Mouse (Mus musculus) midbrain, postnatal 0 days (tissue): Measurements from ENCODE around the gene Kpna6. TPM values are rescaled to one million over a fixed set of nuclear protein-coding genes. Genes with fewer than 3 reads are reported as not detected.

Experiments
- ATAC-seq: fragments of 200-750 bp; cut with Nextera tagmentation; 2 replicates; pipeline ENCODE4 v1.8.0; 2017; ENCODE audit warnings: moderate number of reproducible peaks, mild to moderate bottlenecking, moderate TSS enrichment, moderate library complexity; ENCODE audit not compliant: low FRiP score
- DNase-seq: peaks from one replicate; pipeline ENCODE4 v3.0.0-alpha.2; 2015; ENCODE audit warnings: low spot score
- H3K27ac ChIP-seq: fragments of 300-500 bp; sonication (generic); 2 replicates; pipeline ENCODE4 v1.5.1; 2014; ENCODE audit warnings: low read depth, mild to moderate bottlenecking, low read length, mixed read lengths
- H3K27me3 ChIP-seq: fragments of 300-500 bp; sonication (generic); 2 replicates; pipeline ENCODE4 v1.6.1; 2014; ENCODE audit warnings: low read length, control low read depth, mixed read lengths; ENCODE audit not compliant: insufficient read depth
- H3K36me3 ChIP-seq: fragments of 300-500 bp; sonication (generic); 2 replicates; pipeline ENCODE4 v1.6.1; 2014; ENCODE audit warnings: low read length, control low read depth, mixed read lengths; ENCODE audit not compliant: insufficient read depth
- H3K4me1 ChIP-seq: fragments of 300-500 bp; sonication (generic); 2 replicates; pipeline ENCODE4 v1.6.1; 2014; ENCODE audit warnings: mild to moderate bottlenecking, control low read depth, antibody characterized with exemption, low read length, mixed read lengths; ENCODE audit not compliant: insufficient read depth
- H3K4me2 ChIP-seq: fragments of 300-500 bp; sonication (generic); 2 replicates; pipeline ENCODE4 v1.6.1; 2014; ENCODE audit warnings: low read depth, mild to moderate bottlenecking, low read length, mixed read lengths; ENCODE audit not compliant: poor library complexity, severe bottlenecking
- H3K4me3 ChIP-seq: fragments of 300-500 bp; sonication (generic); 2 replicates; pipeline ENCODE4 v1.5.1; 2014; ENCODE audit warnings: low read depth, mild to moderate bottlenecking, low read length, moderate library complexity
- H3K9ac ChIP-seq: fragments of 300-500 bp; sonication (generic); replicated peaks from 2 replicates; pipeline ENCODE4 v1.6.1; 2014; ENCODE audit warnings: mild to moderate bottlenecking, low read length, moderate library complexity, mixed read lengths; ENCODE audit not compliant: poor library complexity, severe bottlenecking
- H3K9me3 ChIP-seq: fragments of 300-500 bp; sonication (generic); 2 replicates; pipeline ENCODE4 v1.6.1; 2016; ENCODE audit warnings: low read length, control low read depth
- CTCF ChIP-seq: IDR thresholded peaks from 2 replicates; pipeline ENCODE4 v1.5.1; 2016; ENCODE audit warnings: antibody characterized with exemption, mild to moderate bottlenecking
- WGBS: fragments of 180-500 bp; shearing (Covaris S2); extraction: QIAGEN DNeasy Blood & Tissue Kit; methylation state at CpG from one replicate; pipeline ENCODE4 v1.1.7; 2014; 5-methylcytosine and 5-hydroxymethylcytosine counted together
- polyA plus RNA-seq: library from polyadenylated mRNA; unstranded; fragments of >200 nt; fragmentation: Nextera tagmentation; extraction: Ambion mirVana; gene quantifications from 2 replicates; pipeline ENCODE4 v1.2.1, GENCODE M21; 2015
- total RNA-seq: library from RNA; depleted of rRNA; stranded (reverse); fragments of >200 nt; gene quantifications from 2 replicates; pipeline ENCODE4 v1.2.3, GENCODE M21; 2014

Gene Kpna6
- total and polyA plus RNA-seq, 2 experiments from 2014 or later: 14.9 to 65.3 TPM

- Histone ChIP-seq H3K4me3 (peak overlapping the region; percentile 69), H3K4me1 (peaks cover 6% of the 10 kb centered on the region), H3K4me2 (peak overlapping the region; percentile 65), H3K9ac (peak overlapping the region; percentile 74), H3K9me3 (no peaks in the 10 kb centered on the region), H3K27ac (peak overlapping the region; percentile 93), H3K36me3 (peaks cover 21% of the 10 kb centered on the region), H3K27me3 (no peaks in the 10 kb centered on the region)
- ATAC-seq (no peak), DNase-seq (no peak)
- TF ChIP-seq CTCF: no peak
- WGBS: 21% methylated on average over 6 of the region's 6 CpGs
Observed at GRCm38 (mm10) chr4:129695815-129696157, 23.2 kb upstream of the Kpna6 start.

GRCm38 (mm10) chr4:129684531-129684930, 12.0 kb upstream of the Kpna6 start:
- no peak overlapping the region for H3K27ac ChIP-seq
- DNase-seq: no peak
- H3K9me3 ChIP-seq: no peaks in the 10 kb centered on the region
- no peak overlapping the region for H3K9ac ChIP-seq
- H3K4me3 ChIP-seq: no peak overlapping the region
- TF ChIP-seq CTCF: no peak
- H3K4me2 ChIP-seq: no peak overlapping the region
- WGBS: 95% methylated on average over 6 of the region's 6 CpGs
- no peaks in the 10 kb centered on the region for H3K27me3 ChIP-seq
- no peaks in the 10 kb centered on the region for H3K4me1 ChIP-seq
- no peak for ATAC-seq
- H3K36me3 ChIP-seq: peaks cover 72% of the 10 kb centered on the region

GRCm38 (mm10) chr4:129683901-129684493, 11.4 kb upstream of the Kpna6 start:
- WGBS: 89% methylated on average over 11 of the region's 11 CpGs
- Histone ChIP-seq H3K4me1 (no peaks in the 10 kb centered on the region), H3K9me3 (no peaks in the 10 kb centered on the region), H3K9ac (no peak overlapping the region), H3K4me2 (no peak overlapping the region), H3K4me3 (no peak overlapping the region), H3K27me3 (no peaks in the 10 kb centered on the region), H3K27ac (no peak overlapping the region), H3K36me3 (peaks cover 68% of the 10 kb centered on the region)
- ATAC-seq (no peak), DNase-seq (no peak)
- no peak for TF ChIP-seq CTCF

- no peak overlapping the region for H3K4me2 ChIP-seq
- no peak overlapping the region for H3K27ac ChIP-seq
- TF ChIP-seq CTCF: 0 out of 2 replicates have a peak, but pooled peaks have one; percentile 7
- no peak overlapping the region for H3K4me3 ChIP-seq
- H3K36me3 ChIP-seq: peaks cover 70% of the 10 kb centered on the region
- H3K27me3 ChIP-seq: no peaks in the 10 kb centered on the region
- H3K9ac ChIP-seq: no peak overlapping the region
- ATAC-seq (no peak), DNase-seq (no peak)
- H3K4me1 ChIP-seq: no peaks in the 10 kb centered on the region
- WGBS: 98% methylated on average over 11 of the region's 11 CpGs
- H3K9me3 ChIP-seq: no peaks in the 10 kb centered on the region
Observed at GRCm38 (mm10) chr4:129681837-129682236, 9.3 kb upstream of the Kpna6 start.

GRCm38 (mm10) chr4:129672878-129673449, 397 bp upstream of the Kpna6 start:
- H3K27me3 ChIP-seq: no peaks in the 10 kb centered on the region
- no peak for TF ChIP-seq CTCF
- DNase-seq: no peak
- 0 out of 2 replicates have a peak, but pooled peaks cover 4% of the 10 kb centered on the region for H3K4me1 ChIP-seq
- peak overlapping the region; percentile 73 for H3K4me2 ChIP-seq
- H3K27ac ChIP-seq: peak overlapping the region; percentile 92
- WGBS: 5% methylated on average over 10 of the region's 10 CpGs
- peak overlapping the region; percentile 98 for H3K4me3 ChIP-seq
- peak overlapping the region; percentile 91 for H3K9ac ChIP-seq
- H3K9me3 ChIP-seq: no peaks in the 10 kb centered on the region
- H3K36me3 ChIP-seq: peaks cover 18% of the 10 kb centered on the region
- no peak for ATAC-seq

GRCm38 (mm10) chr4:129671491-129672082, 980 bp downstream of the Kpna6 start:
- TF ChIP-seq CTCF: peak; percentile 85
- DNase-seq (peak; percentile 64), ATAC-seq (no peak)
- Histone ChIP-seq H3K4me2 (peak overlapping the region; percentile 73), H3K9ac (peak overlapping the region; percentile 91), H3K36me3 (peaks cover 8% of the 10 kb centered on the region), H3K27ac (peak overlapping the region; percentile 92), H3K27me3 (no peaks in the 10 kb centered on the region), H3K9me3 (no peaks in the 10 kb centered on the region), H3K4me3 (peak overlapping the region; percentile 98), H3K4me1 (0 out of 2 replicates have a peak, but pooled peaks cover 4% of the 10 kb centered on the region)
- WGBS: 7% methylated on average over 12 of the region's 12 CpGs
